Mouse (Mus musculus): Measurements from ENCODE around the gene Cnnm2.

Cnnm2 gene

DNA sequence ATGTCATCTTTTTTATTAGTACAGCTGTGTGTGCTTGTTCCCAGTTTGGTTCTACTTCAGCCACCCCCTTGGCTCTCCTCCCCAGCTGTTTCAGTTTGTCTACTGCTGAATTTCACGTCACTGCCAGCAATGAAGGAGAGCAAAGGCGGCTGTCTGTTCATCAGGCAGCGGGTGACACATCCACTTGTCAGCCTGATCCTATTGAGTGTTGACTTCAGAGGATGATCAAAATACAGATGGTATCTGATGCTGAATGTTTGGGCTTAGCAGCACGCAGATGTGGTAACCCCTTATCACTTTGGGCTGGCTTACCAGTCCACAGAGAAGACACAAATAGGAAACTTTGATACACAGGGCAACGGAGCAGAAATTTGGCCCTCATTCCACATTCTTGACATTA lies 85.1 kb downstream of the Cnnm2 start:
- DNase-seq (ENCODE audit: low read depth, low spot score) = no peak

DNA sequence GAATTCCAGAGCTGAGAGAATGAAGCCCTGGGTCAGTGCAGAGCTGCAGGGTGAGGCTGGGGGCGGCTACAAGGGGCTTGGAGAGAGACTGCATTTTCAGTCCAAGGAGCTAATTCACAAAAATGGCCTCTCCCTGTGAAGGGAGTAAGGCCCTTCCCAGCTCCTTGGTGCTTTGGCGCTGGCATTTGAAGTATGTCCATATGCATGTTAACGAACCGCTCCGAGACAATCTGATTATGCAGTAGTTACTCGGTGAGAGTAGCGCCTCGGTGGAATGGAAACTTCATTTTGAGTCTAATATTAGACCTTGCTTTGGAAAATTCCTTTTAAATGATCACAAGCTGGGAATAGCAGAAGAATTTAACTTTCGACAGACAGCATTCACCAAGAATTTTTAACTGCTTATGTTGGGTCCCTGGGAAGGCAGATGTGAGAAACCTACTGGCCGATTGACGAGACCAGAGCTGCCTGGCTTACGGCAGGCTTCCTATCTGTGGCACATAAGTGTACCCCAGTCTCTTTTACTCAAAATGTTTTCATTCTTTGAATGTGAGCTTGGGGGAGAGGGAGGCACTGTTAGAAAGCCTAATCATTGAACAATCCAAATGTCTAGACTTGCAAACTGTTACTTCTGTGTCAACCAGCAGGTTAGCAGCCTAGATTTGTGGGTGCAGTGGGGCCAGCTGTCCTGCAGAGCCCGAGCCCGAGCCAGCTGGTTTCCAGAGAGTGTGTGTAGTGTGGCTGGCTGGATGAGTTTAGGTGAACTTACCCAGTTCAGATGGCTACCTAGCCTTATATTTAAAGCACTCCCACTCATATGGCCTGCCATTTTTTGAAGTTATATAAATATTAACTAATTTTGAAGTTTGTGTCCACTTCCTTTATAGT lies 87.2 kb downstream of the Cnnm2 start:
- no peak for DNase-seq (ENCODE audit: low read depth, low spot score)

GRCm38 (mm10) chr19:46849443-46849997 lies 88.1 kb downstream of the Cnnm2 start:
- no peak for DNase-seq (ENCODE audit: low read depth, low spot score)

DNA sequence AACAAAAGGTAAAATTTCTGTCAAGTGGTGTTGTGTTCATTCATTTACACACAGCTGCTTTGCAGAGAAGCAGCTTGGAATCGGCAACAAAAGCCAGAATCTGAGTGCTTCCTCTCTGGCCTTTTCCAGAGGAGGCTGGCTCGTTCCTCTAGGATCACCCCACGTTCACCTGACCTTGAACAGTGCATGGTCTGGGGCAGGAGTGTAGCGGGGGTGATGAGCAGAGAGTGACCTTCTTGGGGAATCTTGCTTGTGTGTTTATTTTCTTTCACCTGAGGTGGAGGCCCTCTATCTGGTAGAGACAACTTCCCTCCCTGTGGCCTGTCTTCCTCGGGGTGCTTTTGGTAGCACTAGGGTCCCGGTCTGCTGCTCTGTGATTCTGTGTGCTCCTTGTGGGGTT lies 94.8 kb downstream of the Cnnm2 start:
- DNase-seq (ENCODE audit: low read depth, low spot score) = no peak

DNA sequence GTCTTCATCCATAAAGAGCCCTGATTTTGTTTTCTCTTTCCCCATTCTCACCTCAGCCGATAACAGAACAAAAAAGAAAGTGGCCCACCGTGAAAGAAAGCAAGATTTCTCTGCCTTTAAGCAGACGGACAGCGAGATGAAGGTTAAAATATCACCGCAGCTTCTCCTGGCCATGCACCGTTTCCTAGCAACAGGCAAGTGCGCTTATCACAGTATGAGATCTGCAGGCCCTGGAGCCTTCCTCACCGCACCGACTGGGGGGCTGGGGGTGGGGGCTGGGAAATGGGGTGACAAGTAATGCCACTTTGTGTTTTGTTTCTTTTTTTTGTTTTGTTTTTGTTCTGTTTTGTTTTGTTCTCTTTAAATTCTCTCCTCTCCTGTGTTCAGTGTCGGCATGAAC lies 95.4 kb downstream of the Cnnm2 start:
- DNase-seq (ENCODE audit: low read depth, low spot score) = no peak

DNA sequence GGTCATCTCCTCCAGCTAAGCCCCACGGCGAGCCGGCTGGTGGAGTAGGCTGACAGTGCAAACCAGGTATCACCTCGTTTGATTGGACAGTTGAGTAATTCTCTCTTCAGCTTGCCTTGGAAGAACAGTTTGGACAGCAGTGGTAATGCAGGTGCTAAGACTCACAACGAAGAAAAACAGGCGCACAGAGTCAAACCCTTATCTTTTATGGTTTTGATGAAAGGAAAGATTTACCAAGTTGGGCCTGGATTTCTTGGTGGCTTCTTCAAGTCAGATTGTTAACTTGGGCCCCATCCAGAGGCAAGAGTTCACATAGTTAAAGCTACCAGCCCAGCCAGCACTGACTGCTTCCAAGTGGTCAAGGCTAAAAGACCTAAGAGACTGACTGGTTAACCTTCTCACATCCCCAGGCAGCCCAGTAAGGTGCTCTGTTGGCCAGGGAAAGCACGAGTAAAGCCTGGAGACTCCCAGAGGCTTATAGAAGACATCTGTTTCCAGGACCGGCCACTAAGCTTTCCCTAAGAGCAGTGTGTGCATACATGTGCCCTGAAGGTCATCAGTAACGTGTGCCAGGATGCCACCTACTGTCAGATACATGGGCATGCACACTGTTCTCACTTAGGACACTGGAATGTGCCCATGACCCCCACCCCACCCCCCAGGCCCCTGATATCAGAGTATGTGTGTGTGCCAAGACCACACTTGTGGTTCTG lies 96.0 kb downstream of the Cnnm2 start:
- peak; percentile 71 for DNase-seq (ENCODE audit: low read depth, low spot score)

- DNase-seq (ENCODE audit: low read depth, low spot score) = no peak
Measured at GRCm38 (mm10) chr19:46858200-46858599, 96.8 kb downstream of the Cnnm2 start.

- DNase-seq (ENCODE audit: low read depth, low spot score) = no peak
Measured at GRCm38 (mm10) chr19:46862556-46862955, 101.2 kb downstream of the Cnnm2 start.

DNA sequence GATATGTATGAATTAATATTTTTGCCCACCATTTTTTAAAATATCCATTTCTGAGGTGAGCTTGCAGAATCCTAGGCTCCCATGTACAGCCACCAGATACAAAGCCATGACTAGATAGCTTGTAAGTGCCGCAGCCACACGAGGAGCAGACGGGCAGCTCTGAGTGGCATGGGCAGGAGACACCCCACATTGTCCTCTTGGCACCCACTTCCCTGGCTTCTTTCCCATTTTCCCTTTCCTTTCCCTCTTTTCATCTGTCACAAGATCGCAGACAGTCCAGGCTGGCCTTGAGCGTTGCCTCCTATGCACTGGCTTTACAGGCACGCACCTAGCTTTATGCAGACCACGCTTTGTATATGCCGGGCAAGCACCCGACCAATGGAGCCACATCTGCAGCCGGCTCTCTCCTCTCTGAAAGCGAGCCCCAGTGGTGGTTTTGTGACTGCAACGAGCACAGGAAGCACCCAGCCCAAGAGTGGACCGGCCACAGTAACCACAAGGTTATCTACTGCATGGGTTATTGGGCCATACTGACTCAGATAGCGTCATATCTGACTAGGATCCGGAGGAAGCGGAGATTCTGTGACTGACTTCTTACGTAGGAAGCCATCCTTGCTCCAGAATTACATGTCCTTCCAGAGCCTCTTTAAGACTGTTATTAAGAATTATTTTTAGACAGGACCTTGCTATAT lies 102.0 kb downstream of the Cnnm2 start:
- DNase-seq (ENCODE audit: low read depth, low spot score) = peak; percentile 75

GRCm38 (mm10) chr19:46864079-46864478 lies 102.7 kb downstream of the Cnnm2 start:
- no peak for DNase-seq (ENCODE audit: low read depth, low spot score)

DNA sequence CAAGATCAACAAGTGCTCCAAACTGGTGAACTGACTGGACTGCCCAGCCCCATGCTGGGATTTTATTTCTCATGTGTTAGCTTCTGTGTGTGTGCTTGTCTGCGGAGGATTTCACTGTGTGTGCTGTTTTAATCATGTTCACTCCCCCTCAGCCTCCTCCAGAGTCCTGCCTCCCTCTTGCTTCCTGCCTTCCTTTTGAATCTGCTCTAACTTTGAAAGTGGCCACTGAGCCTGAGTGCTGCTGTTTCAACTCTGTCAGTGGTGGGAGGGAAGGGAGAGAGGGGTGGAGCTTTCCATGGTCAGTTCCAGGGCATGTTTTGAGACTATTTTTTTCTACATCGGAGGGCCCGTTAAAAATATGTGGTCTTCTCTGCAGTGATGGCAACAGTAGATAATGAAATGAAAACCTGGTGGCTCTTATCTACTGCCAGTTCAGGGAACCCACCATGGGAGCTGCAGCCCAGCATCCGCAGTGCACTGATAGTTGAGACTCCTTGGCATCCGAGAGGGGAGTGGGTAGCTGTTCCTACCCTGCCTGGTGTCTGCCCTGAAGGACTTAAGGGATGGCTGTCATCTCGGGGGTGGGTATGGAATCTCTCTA lies 103.4 kb downstream of the Cnnm2 start:
- no peak for DNase-seq (ENCODE audit: low read depth, low spot score)

DNA sequence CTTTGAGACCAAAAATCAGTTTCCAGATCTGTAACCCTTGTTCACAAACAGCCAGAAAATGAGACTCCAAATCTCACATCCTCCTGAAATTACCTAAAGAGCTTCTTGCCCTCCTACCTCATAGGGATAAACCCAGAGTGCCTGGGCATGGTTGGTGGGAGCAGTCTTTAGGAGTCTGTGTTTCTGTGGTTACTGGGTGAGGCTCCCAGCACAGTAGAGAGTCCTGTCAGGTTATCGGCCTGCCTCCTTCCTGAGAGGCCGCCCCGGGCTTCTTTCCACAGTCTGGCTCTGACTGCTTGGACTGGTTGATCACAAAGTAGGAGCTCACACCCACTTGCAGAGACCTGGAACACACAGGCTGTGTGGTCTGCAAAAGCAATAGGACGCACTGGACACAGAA lies 104.0 kb downstream of the Cnnm2 start:
- no peak for DNase-seq (ENCODE audit: low read depth, low spot score)

DNA sequence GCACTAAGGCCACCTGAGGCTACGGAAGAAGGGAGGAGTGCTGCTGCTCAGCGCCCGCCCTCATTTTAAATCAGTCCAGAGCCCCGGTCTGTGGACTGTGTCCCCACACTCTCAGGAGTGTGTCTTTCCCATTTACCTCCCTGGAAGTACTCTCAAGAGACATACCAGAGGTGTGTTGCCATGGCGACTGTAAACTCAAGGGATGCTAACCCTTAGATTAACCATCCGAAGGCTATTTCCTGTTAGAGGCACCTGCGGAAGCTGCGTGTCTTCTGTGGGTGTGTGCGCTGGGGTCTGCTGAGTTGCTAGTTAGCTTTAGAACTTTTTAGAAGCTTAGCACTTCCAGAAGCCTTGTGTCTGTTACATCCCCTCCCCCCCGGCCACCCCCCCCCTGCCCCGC lies 107.7 kb downstream of the Cnnm2 start:
- no peak for DNase-seq (ENCODE audit: low read depth, low spot score)

DNA sequence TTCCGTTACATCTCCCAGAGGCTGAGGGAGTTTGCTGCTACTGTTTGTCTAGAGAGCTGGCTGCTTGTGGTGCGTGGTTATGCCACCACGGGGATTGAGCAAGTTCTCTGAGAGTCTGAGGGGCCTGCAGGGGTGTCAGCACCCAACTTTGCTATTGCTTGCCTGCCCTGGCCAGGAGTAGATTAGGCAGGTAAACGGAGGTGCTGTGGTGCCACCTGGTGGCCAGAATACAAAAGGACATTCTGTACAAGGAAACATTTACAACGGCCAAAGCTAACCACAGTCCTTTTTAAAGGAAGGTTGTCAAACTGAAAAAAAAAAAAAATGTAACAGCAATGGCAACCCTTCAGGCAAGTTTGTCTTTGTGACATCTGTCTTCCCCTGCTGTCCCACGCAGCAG lies 108.1 kb downstream of the Cnnm2 start:
- DNase-seq (ENCODE audit: low read depth, low spot score) = peak; percentile 88

DNA sequence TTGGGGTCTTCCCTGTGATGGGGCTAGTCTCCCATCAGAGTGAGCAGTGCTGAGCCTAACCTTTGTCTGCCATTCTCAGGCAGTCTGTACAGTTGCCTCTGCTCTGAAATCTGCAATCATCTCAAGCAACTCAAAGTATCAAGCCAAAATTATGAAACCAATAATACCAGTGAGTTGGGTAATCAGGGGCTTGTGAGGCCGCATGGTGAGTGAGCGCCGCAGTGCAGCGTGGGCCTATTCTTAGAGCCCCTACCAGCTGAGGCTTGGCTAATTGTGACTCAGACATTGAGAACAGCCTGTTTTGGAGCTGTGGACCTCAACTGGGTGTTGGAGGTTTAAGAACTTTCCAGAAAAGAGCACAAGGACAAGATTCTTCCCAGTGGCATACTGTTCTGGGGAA lies 109.7 kb downstream of the Cnnm2 start:
- DNase-seq (ENCODE audit: low read depth, low spot score) = peak; percentile 70

DNA sequence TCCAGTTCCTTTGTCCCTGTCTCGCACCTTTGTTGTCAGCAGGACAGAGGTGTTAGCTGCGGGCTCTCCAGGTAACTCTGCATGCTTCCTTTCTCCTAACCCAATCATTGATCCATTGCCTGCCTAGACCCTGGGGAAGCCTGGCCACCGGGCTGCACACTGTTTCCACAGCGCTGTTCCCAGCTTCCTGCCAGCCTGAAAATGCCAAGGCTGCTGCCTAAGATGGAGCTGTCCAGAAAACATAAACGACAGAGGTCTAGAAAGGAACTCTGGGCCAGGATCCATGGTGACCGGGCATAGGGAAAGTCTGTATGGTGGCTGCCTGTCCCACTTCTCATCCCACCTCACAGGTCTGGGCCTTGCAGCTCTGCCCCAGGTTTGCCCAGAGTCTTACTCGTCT lies 110.3 kb downstream of the Cnnm2 start:
- no peak for DNase-seq (ENCODE audit: low read depth, low spot score)

DNA sequence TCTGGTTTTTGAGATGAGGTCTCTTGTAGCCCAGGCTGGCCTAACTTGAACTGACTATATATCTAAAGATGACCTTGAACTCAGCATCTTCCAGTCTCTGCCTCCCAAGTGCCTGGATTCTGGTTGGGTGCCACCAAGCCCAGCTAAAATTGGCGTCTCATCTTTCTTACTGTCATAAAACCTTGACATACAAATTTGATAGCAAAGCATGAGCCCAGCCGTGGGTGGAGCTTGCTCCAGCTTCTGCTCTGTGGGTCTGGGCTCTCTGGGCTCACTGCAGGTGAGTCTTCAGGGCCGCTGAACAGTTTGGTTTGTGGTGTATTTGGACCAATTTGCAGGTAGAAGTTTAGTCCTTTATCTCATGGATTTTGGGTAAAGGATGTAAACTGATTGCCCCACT lies 112.5 kb downstream of the Cnnm2 start:
- DNase-seq (ENCODE audit: low read depth, low spot score) = no peak

DNA sequence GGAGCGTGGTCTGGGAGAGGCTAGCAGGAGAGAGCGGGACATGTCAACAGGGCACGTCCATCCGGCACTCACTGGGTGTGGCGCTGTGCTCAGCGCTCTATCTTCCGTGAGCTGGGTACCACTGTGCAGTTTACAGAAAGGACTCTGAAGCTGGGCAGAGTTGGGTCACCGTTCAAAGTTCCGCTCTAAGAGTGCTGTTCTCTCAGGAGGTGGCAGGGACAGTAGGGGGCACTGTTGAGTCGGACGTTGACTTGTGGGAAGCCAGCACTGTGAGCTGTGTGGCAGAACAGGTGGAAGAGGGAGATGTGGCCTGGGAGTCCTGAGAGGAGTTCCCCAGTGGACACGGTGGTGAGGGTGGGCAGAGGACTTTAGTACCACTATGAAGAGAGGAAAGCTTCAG lies 114.4 kb downstream of the Cnnm2 start:
- peak; percentile 91 for DNase-seq (ENCODE audit: low read depth, low spot score)

DNA sequence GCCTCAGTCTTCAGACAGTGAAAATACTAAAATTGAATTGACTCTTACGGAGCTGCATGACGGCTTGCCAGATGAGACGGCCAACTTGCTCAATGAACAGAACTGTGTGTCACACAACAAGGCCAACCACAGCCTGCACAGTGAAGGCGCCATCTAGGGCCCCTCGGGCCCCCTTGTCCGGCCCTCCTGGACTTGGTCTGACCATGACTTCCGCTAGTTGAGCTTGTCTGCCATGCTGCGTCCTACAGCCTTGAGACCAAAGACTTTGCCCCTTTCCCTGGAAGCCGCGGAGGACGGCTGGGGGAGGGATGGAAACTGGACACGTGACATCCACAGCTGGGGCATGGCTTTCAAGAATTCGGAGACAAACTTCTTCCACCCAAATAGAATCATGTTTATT lies 116.5 kb downstream of the Cnnm2 start:
- no peak for DNase-seq (ENCODE audit: low read depth, low spot score)

DNA sequence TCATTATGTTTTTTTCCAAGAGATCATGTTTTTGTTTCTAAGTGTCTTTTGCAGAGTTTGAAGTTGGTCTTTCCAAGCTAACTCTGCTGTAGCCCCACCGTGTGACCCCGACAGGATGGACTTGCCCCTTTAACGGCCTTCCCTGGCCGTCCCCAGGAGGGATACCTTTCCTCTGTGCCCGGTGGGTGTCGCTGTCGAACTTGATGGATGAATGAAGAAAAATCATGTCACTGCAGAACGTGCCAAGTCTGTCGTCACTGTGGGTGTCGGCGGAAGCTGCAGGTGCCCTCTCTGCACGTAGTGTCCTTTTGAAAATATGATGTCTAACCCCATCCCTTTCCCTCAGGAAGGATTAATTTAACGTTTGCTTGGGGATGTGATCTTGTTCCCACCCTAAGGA lies 117.0 kb downstream of the Cnnm2 start:
- peak; percentile 97 for DNase-seq (ENCODE audit: low read depth, low spot score)

DNA sequence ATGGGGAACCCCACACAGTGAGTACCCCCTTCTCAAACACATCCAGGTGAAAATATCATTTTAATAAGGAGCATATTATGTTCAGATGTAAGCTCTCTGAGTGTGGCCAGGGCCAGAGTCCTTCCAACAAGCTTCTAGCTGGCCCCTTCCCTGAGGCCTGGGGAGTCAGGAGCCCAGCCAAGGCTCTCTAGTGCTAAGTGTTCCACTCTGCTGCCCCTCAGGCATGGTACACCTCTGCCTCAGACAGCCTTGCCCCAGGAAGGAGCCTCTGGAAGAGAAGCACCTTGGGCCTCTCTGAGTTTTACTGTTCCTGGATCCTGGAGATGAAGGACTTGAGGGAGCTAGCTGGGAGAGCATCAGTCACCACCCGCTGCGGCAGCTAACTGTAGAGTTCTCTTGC lies 118.5 kb downstream of the Cnnm2 start:
- DNase-seq (ENCODE audit: low read depth, low spot score) = no peak

DNA sequence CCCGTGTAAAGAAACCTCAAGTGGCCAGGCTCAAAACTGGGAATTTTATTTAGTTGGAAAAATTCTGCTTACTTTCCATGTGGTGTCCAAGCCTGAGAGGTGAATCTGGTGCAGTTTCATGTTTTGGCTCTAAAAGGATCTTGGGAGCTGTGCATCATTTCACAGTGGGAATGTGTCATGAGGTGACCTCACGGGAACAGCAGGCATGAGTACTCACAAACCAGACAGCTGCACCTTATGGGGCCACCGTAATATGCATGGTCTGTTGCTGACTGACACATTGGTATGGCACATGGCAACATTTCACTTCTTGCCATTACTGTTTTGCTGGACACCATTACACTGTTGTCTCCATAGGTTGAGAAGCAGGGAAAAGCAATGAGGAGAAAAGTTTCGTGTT lies 124.0 kb downstream of the Cnnm2 start:
- DNase-seq (ENCODE audit: low read depth, low spot score) = no peak

All from brain, adult 2 months (tissue).